Mouse (Mus musculus) lung, adult 2 months (tissue): ENCODE results near the gene Cdk18.

Experiments used
- CTCF ChIP-seq: fragments of 200-500 bp; IDR thresholded peaks from 2 replicates; pipeline ENCODE4 v1.5.1; 2011; ENCODE audit warnings: mild to moderate bottlenecking, low read length, control low read depth; ENCODE audit not compliant: insufficient read depth
- POLR2A ChIP-seq: fragments of 200-500 bp; IDR thresholded peaks from 2 replicates; pipeline ENCODE4 v1.6.1; 2011; ENCODE audit warnings: low read depth, mild to moderate bottlenecking, control low read depth, low read length, borderline replicate concordance; ENCODE audit errors: extremely low read depth

- no peak for TF ChIP-seq CTCF
- TF ChIP-seq POLR2A: no peak
Measured at GRCm38 (mm10) chr1:132123420-132124014, 16.0 kb downstream of the Cdk18 start.
